26 mouse cellular contexts compared by ENCODE assay signal in genomic region chr11:3668768-3669167, GRCm38 (mm10). TPM values are rescaled to one million over a fixed set of nuclear protein-coding genes. Genes with fewer than 3 reads are reported as not detected.
A peak's percentile ranks its signal among the peaks of the same experiment; 100 is the strongest.
DNase-seq lines count a peak whose midpoint lies in the region; ATAC-seq and TF ChIP-seq lines count a peak whose summit lies in the region.
"Had no signal": no experiment of that assay in that cellular context is flagged by ENCODE, and none has a peak within 500 bp of the region (broad histone marks: within the 10 kb centered on the region; RNA-seq: fewer than 3 reads in every experiment).

No protein-coding gene starts in this region.

- no peak overlapping the region for H3K27ac ChIP-seq in embryonic facial prominence, embryonic 14.5 days (replicated peaks; ENCODE audit: low read depth, low read length)
- H3K27ac ChIP-seq in embryonic facial prominence, embryonic 10.5 days (replicated peaks): no peak overlapping the region
- no peak overlapping the region for H3K27ac ChIP-seq in stomach, postnatal 0 days (replicated peaks)
- no peak overlapping the region for H3K27ac ChIP-seq in kidney, embryonic 14.5 days (ENCODE audit: low read depth, low read length)
- H3K27ac ChIP-seq: embryonic facial prominence, embryonic 13.5 days; heart, embryonic 13.5 days; hindbrain, embryonic 15.5 days; limb, embryonic 13.5 days; neural tube, embryonic 15.5 days had no signal

- peak; percentile 17 for DNase-seq in embryonic facial prominence, embryonic 14.5 days (ENCODE audit: low spot score)
- no peak for DNase-seq in embryonic facial prominence, embryonic 10.5 days (ENCODE audit: low spot score)
- peak; percentile 7 to 35 for DNase-seq in heart, adult 9 months (ENCODE audit: low spot score in 2 of 2)
- DNase-seq in heart, postnatal 36 days: no peak
- DNase-seq in lung, postnatal 36 days: peak; percentile 41
- DNase-seq in lung, postnatal 4 days: no peak
- no peak for DNase-seq in stomach, postnatal 0 days (ENCODE audit: low spot score)
- DNase-seq: adrenal gland, postnatal 14 days; cerebellum, adult 2 months; cerebellum, postnatal 25 days; kidney, adult 9 months; kidney, postnatal 25 days; layer of hippocampus, postnatal 36 days; right cerebral cortex, adult 18-20 months; right cerebral cortex, postnatal 4 days; thymus, adult 2 months; thymus, postnatal 4 days had no signal

- intact Hi-C loops in heart, postnatal 36 days (cut with DNase I): no loop called here

- ATAC-seq in embryonic facial prominence, embryonic 14.5 days (ENCODE audit: low read depth): no peak
- peak; percentile 51; the same call in 1 of the 2 replicates for ATAC-seq in stomach, postnatal 0 days (ENCODE audit: low FRiP score, low TSS enrichment)
- no peak for ATAC-seq in kidney, embryonic 14.5 days (ENCODE audit: low FRiP score, low TSS enrichment)
- ATAC-seq: activated CD4-positive, CD25-positive, alpha-beta regulatory T cell, adult 4 months; forebrain, embryonic 16.5 days had no signal

- no peaks in the 10 kb centered on the region for H3K9me3 ChIP-seq in embryonic facial prominence, embryonic 14.5 days (ENCODE audit: control insufficient read depth, low read length)
- no peaks in the 10 kb centered on the region for H3K9me3 ChIP-seq in embryonic facial prominence, embryonic 10.5 days
- H3K9me3 ChIP-seq in stomach, postnatal 0 days (ENCODE audit: control insufficient read depth, low read length): no peaks in the 10 kb centered on the region
- H3K9me3 ChIP-seq in kidney, embryonic 14.5 days (ENCODE audit: control insufficient read depth, low read length): no peaks in the 10 kb centered on the region
- H3K9me3 ChIP-seq: embryonic facial prominence, embryonic 13.5 days; heart, embryonic 13.5 days; hindbrain, embryonic 15.5 days; limb, embryonic 13.5 days; neural tube, embryonic 15.5 days had no signal

- 94% methylated on average over 2 of the region's 2 CpGs for WGBS in embryonic facial prominence, embryonic 14.5 days
- WGBS in embryonic facial prominence, embryonic 10.5 days: 92% methylated on average over 2 of the region's 2 CpGs
- WGBS in stomach, postnatal 0 days: 31% methylated on average over 2 of the region's 2 CpGs
- WGBS in kidney, embryonic 14.5 days: 91% methylated on average over 2 of the region's 2 CpGs

- peaks cover 95% of the 10 kb centered on the region for H3K36me3 ChIP-seq in embryonic facial prominence, embryonic 14.5 days (ENCODE audit: control insufficient read depth, insufficient read depth, low read length)
- H3K36me3 ChIP-seq in embryonic facial prominence, embryonic 10.5 days (replicated peaks): peaks cover 97% of the 10 kb centered on the region
- H3K36me3 ChIP-seq in stomach, postnatal 0 days (ENCODE audit: control insufficient read depth, insufficient read depth, low read length): 0 out of 2 replicates have a peak, but pooled peaks cover 11% of the 10 kb centered on the region
- peaks cover 64% of the 10 kb centered on the region for H3K36me3 ChIP-seq in kidney, embryonic 14.5 days (ENCODE audit: control insufficient read depth, insufficient read depth, low read length)

- no peak overlapping the region for H3K9ac ChIP-seq in embryonic facial prominence, embryonic 14.5 days (ENCODE audit: low read depth, low read length)
- H3K9ac ChIP-seq in stomach, postnatal 0 days (ENCODE audit: low read length): no peak overlapping the region
- H3K9ac ChIP-seq in kidney, embryonic 14.5 days (ENCODE audit: low read depth, low read length): no peak overlapping the region
- H3K9ac ChIP-seq: embryonic facial prominence, embryonic 13.5 days; heart, embryonic 13.5 days; hindbrain, embryonic 15.5 days; limb, embryonic 13.5 days; neural tube, embryonic 15.5 days had no signal

- H3K27me3 ChIP-seq in embryonic facial prominence, embryonic 14.5 days (replicated peaks; ENCODE audit: control insufficient read depth, insufficient read depth, low read length): no peaks in the 10 kb centered on the region
- no peaks in the 10 kb centered on the region for H3K27me3 ChIP-seq in embryonic facial prominence, embryonic 10.5 days (replicated peaks; ENCODE audit: low read depth, poor library complexity, severe bottlenecking)
- H3K27me3 ChIP-seq in stomach, postnatal 0 days (ENCODE audit: control insufficient read depth, insufficient read depth, low read length): no peaks in the 10 kb centered on the region
- no peaks in the 10 kb centered on the region for H3K27me3 ChIP-seq in kidney, embryonic 14.5 days (ENCODE audit: control insufficient read depth, insufficient read depth, low read length)
- H3K27me3 ChIP-seq: embryonic facial prominence, embryonic 13.5 days; heart, embryonic 13.5 days; hindbrain, embryonic 15.5 days; limb, embryonic 13.5 days; neural tube, embryonic 15.5 days had no signal

- no peak for TF ChIP-seq CTCF in stomach, postnatal 0 days (IDR thresholded peaks at IDR 0.05; ENCODE audit: low read depth)

- H3K4me3 ChIP-seq in embryonic facial prominence, embryonic 14.5 days (ENCODE audit: low read depth, low read length): no peak overlapping the region
- H3K4me3 ChIP-seq in embryonic facial prominence, embryonic 10.5 days: no peak overlapping the region
- no peak overlapping the region for H3K4me3 ChIP-seq in stomach, postnatal 0 days (ENCODE audit: low read depth, low read length)
- no peak overlapping the region for H3K4me3 ChIP-seq in kidney, embryonic 14.5 days (ENCODE audit: low read length)
- H3K4me3 ChIP-seq: embryonic facial prominence, embryonic 13.5 days; heart, embryonic 13.5 days; hindbrain, embryonic 15.5 days; limb, embryonic 13.5 days; neural tube, embryonic 15.5 days had no signal

- H3K4me1 ChIP-seq in embryonic facial prominence, embryonic 14.5 days (ENCODE audit: control insufficient read depth, insufficient read depth, low read length): no peaks in the 10 kb centered on the region
- no peaks in the 10 kb centered on the region for H3K4me1 ChIP-seq in embryonic facial prominence, embryonic 10.5 days
- no peaks in the 10 kb centered on the region for H3K4me1 ChIP-seq in stomach, postnatal 0 days (replicated peaks; ENCODE audit: control insufficient read depth, insufficient read depth)
- no peaks in the 10 kb centered on the region for H3K4me1 ChIP-seq in kidney, embryonic 14.5 days (ENCODE audit: control insufficient read depth, insufficient read depth, low read length)
- H3K4me1 ChIP-seq: embryonic facial prominence, embryonic 13.5 days; heart, embryonic 13.5 days; hindbrain, embryonic 15.5 days; limb, embryonic 13.5 days had no signal

- TF ChIP-seq EP300 in stomach, postnatal 0 days (optimal IDR thresholded peaks at IDR 0.05): no peak

- no peak overlapping the region for H3K4me2 ChIP-seq in embryonic facial prominence, embryonic 14.5 days (ENCODE audit: low read depth, low read length)
- H3K4me2 ChIP-seq in stomach, postnatal 0 days (replicated peaks; ENCODE audit: low read depth): no peak overlapping the region
- H3K4me2 ChIP-seq in kidney, embryonic 14.5 days (replicated peaks; ENCODE audit: low read depth, low read length): no peak overlapping the region
- H3K4me2 ChIP-seq: embryonic facial prominence, embryonic 13.5 days; heart, embryonic 13.5 days; hindbrain, embryonic 15.5 days; limb, embryonic 13.5 days; midbrain, embryonic 11.5 days; neural tube, embryonic 15.5 days had no signal

RNA-seq across cellular contexts. Expression of gene Morc2a, which starts 19.8 kb away (rescaled TPM):
- 20.9 and 24.5 TPM in 2 replicates for polyA plus RNA-seq in embryonic facial prominence, embryonic 14.5 days (2014; fragmentation: Nextera tagmentation; extraction: Ambion mirVana)
- polyA plus RNA-seq in embryonic facial prominence, embryonic 10.5 days (2016; fragmentation: Nextera tagmentation; extraction: Ambion mirVana): 46.8 and 46.9 TPM in 2 replicates
- 10 to 100 TPM; 18.7 to 22.0 TPM for total RNA-seq in heart, postnatal 36 days (2021)
- polyA plus RNA-seq in stomach, postnatal 0 days (2015; fragmentation: Nextera tagmentation; extraction: Ambion mirVana): 6.9 and 8.8 TPM in 2 replicates
- 18.2 and 23.7 TPM in 2 replicates for polyA plus RNA-seq in kidney, embryonic 14.5 days (2014; fragmentation: Nextera tagmentation; extraction: Ambion mirVana)

Comparison
In these comparisons a context has a peak if more than half of its experiments do, and no peak if none do; other contexts are left out.
1. DNase-seq: peak in embryonic facial prominence, embryonic 14.5 days (single experiment), heart, adult 9 months (2 of 2) and lung, postnatal 36 days (single experiment); none in embryonic facial prominence, embryonic 10.5 days (single experiment), heart, postnatal 36 days (0 of 2), lung, postnatal 4 days (0 of 2) and stomach, postnatal 0 days (single experiment).